Mouse (Mus musculus): ENCODE measurements around the gene Pxk.

DNA sequence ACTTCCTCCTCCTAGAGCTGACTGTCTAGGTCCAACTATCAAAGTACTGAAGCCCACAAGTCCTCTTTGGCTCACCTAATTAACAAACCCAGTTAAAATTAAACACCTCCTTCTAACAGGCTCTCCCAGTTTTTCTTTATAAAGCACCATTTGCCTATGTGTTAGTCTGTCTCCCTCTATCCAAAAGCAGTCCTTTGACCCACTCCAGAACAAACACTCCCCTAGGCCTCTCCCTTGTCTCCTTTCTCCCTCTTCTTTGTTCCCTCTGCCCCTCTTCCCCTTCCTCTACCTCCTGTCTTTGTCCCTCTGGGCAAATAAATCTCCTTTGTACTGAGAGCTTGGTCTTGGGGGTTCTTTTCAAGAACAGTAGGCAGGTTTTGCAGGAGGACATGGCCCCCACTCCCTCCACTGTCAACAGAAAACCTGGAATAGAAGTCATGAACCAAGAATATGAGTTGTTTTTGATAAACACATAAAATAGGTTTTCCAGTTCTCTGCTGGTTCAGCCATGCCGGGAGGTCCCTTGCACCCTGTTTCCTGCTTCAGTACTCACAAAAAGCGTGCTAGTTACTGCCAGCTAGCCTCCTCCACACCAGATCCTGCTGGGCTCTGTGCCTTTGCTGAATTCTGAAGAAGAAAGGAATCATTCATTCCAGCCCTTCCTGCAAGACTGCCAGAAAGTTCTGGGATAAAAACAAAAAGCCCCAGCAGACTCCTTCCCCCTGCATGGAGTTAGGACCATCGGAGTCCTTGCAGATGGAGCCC is 35.3 kb upstream of the Pxk start:
- no peak for TF ChIP-seq CTCF (conservative IDR thresholded peaks at IDR 0.05; ENCODE audit: low read length)
- TF ChIP-seq NANOG (IDR thresholded peaks at IDR 0.05; ENCODE audit: borderline replicate concordance, low read length), result no peak
- TF ChIP-seq POU5F1 (IDR thresholded peaks at IDR 0.05; ENCODE audit: borderline replicate concordance, low read length), result no peak

Measured in E14TG2a.4 (cell line).